Mouse (Mus musculus) limb, embryonic 12.5 days (tissue): ENCODE results near the gene Col28a1. TPM values are rescaled to one million over a fixed set of nuclear protein-coding genes. Genes with fewer than 3 reads are reported as not detected.

Experiments
- ATAC-seq: fragments of 200-750 bp; cut with Nextera tagmentation; 2 replicates; pipeline ENCODE4 v1.8.0; 2017; ENCODE audit warnings: low read depth, moderate TSS enrichment; ENCODE audit not compliant: insufficient number of reproducible peaks, insufficient read depth, low FRiP score, low TSS enrichment
- H3K27ac ChIP-seq: fragments of 300-500 bp; sonication (generic); 2 replicates; pipeline ENCODE4 v1.5.1; 2016; ENCODE audit warnings: mild to moderate bottlenecking, moderate library complexity
- H3K27me3 ChIP-seq: fragments of 300-500 bp; sonication (generic); 2 replicates; pipeline ENCODE4 v1.6.1; 2016; ENCODE audit warnings: mild to moderate bottlenecking, moderate library complexity
- H3K36me3 ChIP-seq: fragments of 300-500 bp; sonication (generic); 2 replicates; pipeline ENCODE4 v1.6.1; 2016; ENCODE audit warnings: mild to moderate bottlenecking, moderate library complexity
- H3K4me1 ChIP-seq: fragments of 300-500 bp; sonication (generic); replicated peaks from 2 replicates; pipeline ENCODE4 v1.6.1; 2016
- H3K4me2 ChIP-seq: fragments of 300-500 bp; sonication (generic); 2 replicates; pipeline ENCODE4 v1.6.1; 2016; ENCODE audit warnings: mild to moderate bottlenecking, moderate library complexity
- H3K4me3 ChIP-seq: fragments of 300-500 bp; sonication (generic); replicated peaks from 2 replicates; pipeline ENCODE4 v1.5.1; 2016; ENCODE audit warnings: mild to moderate bottlenecking
- H3K9ac ChIP-seq: fragments of 300-500 bp; sonication (generic); replicated peaks from 2 replicates; pipeline ENCODE4 v1.6.1; 2016; ENCODE audit warnings: mild to moderate bottlenecking, moderate library complexity
- H3K9me3 ChIP-seq: fragments of 300-500 bp; sonication (generic); 2 replicates; pipeline ENCODE4 v1.6.1; 2016; ENCODE audit warnings: mild to moderate bottlenecking, moderate library complexity
- WGBS: fragments of 180-500 bp; shearing (Covaris S2); methylation state at CpG from one replicate; pipeline ENCODE4 v1.1.7; 2016; 5-methylcytosine and 5-hydroxymethylcytosine counted together
- polyA plus RNA-seq: library from polyadenylated mRNA; unstranded; fragments of >200 nt; fragmentation: Nextera tagmentation; extraction: Ambion mirVana; gene quantifications from 2 replicates; pipeline ENCODE4 v1.2.1, GENCODE M21; 2016

The Col28a1 gene
- polyA plus RNA-seq, 1 experiment from 2014 or later: 0.48 TPM

DNA sequence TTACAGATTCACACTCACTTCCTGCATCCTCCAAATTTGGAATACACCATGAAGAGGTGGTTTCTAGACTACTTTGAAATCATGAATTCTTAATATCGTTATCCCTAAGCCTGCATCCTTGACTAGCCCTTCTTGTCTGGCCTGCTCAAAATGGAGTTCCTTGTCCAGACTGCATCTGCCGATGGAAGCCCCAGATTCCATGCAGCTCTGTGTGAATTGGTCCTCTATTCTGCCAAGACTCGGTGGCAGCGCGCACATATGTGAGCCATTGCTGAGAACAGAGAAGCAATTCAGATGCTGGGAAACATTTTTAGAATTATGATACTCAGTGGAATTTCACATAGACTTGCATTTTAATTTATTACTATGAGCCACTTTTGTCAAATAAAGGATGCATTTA is 123.4 kb downstream of the Col28a1 start:
- Histone ChIP-seq H3K27me3 (no peaks in the 10 kb centered on the region), H3K4me1 (peaks cover 2% of the 10 kb centered on the region), H3K9ac (no peak overlapping the region), H3K27ac (peak overlapping the region; percentile 70; the same call in 1 of the 2 replicates), H3K9me3 (no peaks in the 10 kb centered on the region), H3K36me3 (no peaks in the 10 kb centered on the region), H3K4me2 (no peak overlapping the region), H3K4me3 (no peak overlapping the region)
- WGBS: 66% methylated on average over 5 of the region's 5 CpGs
- ATAC-seq: peak; percentile 37; the same call in 1 of the 2 replicates

DNA sequence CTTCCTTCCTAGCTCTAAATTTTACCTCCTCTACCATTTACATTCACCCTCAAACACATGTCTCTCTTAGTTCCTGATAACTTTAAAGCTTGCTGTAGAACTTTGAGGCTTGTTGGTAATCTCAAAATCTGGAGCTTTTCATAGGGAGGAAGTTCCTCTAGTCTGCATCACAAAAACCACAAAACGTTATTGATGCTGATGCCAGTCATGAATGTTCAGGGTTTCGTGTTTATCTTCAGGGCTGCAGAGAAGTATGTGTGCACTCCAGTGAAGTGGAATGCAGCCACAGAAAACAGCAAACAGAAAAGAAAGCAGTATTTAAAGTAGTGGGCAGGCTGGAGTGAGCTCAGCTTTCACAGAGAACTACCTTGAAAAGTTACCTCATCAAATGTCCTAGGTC is 124.0 kb downstream of the Col28a1 start:
- H3K9ac ChIP-seq: no peak overlapping the region
- H3K9me3 ChIP-seq: no peaks in the 10 kb centered on the region
- ATAC-seq: no peak
- H3K27ac ChIP-seq: peak overlapping the region; percentile 70; the same call in 1 of the 2 replicates
- H3K4me3 ChIP-seq: no peak overlapping the region
- no peaks in the 10 kb centered on the region for H3K27me3 ChIP-seq
- no peak overlapping the region for H3K4me2 ChIP-seq
- H3K36me3 ChIP-seq: no peaks in the 10 kb centered on the region
- H3K4me1 ChIP-seq: no peaks in the 10 kb centered on the region
- 80% methylated on average over 2 of the region's 2 CpGs for WGBS

DNA sequence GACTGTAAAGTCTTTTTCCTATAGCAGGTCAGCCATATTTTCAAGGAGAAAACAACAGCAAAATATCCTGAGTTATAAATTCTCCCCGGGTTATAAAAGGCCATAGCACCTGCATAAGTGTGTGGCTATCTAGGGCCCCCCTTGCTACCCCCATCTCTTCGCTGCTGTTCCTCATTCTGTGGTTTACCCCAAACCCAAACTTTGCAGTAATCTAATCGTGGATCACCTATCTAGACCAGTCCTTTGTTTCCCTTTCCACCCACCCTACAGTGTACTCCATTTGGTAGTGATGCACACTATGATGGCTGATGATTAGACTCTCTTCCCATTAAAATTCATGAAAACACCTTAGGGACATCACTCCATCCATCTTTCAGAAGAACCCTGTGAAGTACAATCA is 125.3 kb downstream of the Col28a1 start:
- no peak overlapping the region for H3K4me2 ChIP-seq
- no peak overlapping the region for H3K9ac ChIP-seq
- no peaks in the 10 kb centered on the region for H3K27me3 ChIP-seq
- no peak overlapping the region for H3K27ac ChIP-seq
- peaks cover 6% of the 10 kb centered on the region; the same call in 1 of the 2 replicates for H3K4me1 ChIP-seq
- no peaks in the 10 kb centered on the region for H3K36me3 ChIP-seq
- 88% methylated on average over 3 of the region's 3 CpGs for WGBS
- no peak overlapping the region for H3K4me3 ChIP-seq
- no peak for ATAC-seq
- no peaks in the 10 kb centered on the region for H3K9me3 ChIP-seq

DNA sequence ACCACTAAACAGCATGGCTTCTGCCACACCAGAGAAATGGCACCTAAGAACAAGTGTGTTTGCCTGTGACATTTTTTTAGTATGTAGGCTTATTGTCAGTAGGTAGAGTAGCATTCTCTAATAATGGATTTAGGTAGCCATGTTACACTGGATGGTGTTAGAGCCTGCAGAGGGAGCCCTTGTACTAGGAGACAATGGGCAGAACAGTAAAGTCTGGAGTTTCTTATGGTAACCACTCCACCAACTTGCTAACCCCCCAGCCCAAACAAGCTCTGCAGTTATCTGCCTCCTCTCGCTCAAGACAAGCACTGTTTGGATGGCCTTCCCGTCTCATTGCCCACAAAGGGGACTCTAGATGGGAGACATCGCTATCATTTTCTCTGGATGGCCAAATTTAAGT is 126.2 kb downstream of the Col28a1 start:
- 49% methylated on average over 3 of the region's 3 CpGs for WGBS

DNA sequence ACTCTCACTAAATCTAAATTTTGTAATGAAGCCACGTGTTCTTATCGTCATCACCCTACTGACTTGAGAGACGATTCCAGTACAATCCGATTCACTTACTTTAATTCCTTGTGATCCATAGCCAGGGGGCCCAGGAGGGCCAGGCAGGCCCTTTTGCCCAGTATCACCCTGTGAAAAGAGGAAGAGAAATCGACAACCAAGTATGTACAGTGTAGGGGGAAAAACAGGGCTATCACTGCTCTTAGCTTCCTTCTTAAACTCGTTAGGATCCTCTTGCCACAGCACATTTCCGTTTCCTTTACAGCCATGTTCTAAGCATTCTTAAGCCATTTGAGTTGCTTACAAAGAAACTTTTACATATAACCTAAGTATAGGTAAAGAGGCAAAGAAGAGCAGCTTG is 133.2 kb downstream of the Col28a1 start:
- Histone ChIP-seq H3K27ac (no peak overlapping the region), H3K9ac (no peak overlapping the region), H3K4me1 (peaks cover 6% of the 10 kb centered on the region; the same call in 1 of the 2 replicates), H3K9me3 (no peaks in the 10 kb centered on the region), H3K36me3 (no peaks in the 10 kb centered on the region), H3K27me3 (no peaks in the 10 kb centered on the region), H3K4me3 (no peak overlapping the region), H3K4me2 (no peak overlapping the region)
- ATAC-seq: no peak
- 84% methylated on average over 7 of the region's 7 CpGs for WGBS

More for the DNA sequence above, 126.2 kb downstream of the Col28a1 start:
- H3K4me2 ChIP-seq: no peak overlapping the region
- no peak overlapping the region for H3K9ac ChIP-seq
- no peak overlapping the region for H3K27ac ChIP-seq
- ATAC-seq: no peak
- no peak overlapping the region for H3K4me3 ChIP-seq
- H3K9me3 ChIP-seq: no peaks in the 10 kb centered on the region
- H3K27me3 ChIP-seq: no peaks in the 10 kb centered on the region
- peaks cover 6% of the 10 kb centered on the region; the same call in 1 of the 2 replicates for H3K4me1 ChIP-seq
- H3K36me3 ChIP-seq: no peaks in the 10 kb centered on the region

DNA sequence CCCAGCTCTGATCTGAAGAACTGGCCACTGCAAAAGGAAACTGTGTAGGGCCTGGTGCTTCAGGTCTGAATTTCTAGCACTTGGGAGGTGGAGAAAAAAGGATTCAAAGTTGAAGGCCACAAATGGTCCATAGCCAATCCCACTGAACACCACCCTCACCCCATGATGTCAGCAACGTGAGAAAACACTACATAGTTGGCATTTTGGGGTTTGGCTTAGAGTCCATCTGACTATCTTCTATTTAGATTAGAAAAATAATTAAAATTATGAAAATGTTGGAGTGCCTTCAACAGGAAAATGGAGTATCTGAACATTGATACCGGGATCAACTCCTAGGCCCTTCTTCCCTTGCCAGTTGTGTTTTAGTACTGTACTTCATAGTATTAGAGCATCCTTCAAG is 144.2 kb downstream of the Col28a1 start:
- Histone ChIP-seq H3K27ac (no peak overlapping the region), H3K4me3 (no peak overlapping the region), H3K36me3 (no peaks in the 10 kb centered on the region), H3K27me3 (no peaks in the 10 kb centered on the region), H3K9ac (no peak overlapping the region), H3K9me3 (no peaks in the 10 kb centered on the region), H3K4me1 (0 out of 2 replicates have a peak, but pooled peaks cover 5% of the 10 kb centered on the region), H3K4me2 (no peak overlapping the region)
- ATAC-seq: no peak
- WGBS: 77% methylated on average over 2 of the region's 2 CpGs

DNA sequence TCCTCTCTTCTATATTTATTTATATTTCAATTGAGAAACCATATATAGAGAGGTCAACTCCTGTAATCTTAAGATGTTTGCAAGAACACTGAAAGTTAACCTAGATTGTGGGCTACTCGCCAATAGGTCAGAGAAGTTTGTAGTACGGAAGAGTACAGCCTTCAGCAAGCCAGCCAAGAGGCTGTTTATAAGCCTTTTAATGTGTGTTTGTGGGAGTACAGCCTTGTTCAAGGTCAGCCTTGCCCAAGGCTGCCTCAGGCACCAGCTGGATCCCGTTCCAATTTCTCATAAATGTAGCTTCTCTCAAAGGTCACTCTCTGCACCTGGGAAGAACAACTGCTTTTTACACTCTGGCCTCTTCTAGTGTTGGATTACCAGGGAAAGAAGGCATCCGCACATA is 146.0 kb downstream of the Col28a1 start:
- Histone ChIP-seq H3K36me3 (no peaks in the 10 kb centered on the region), H3K9ac (no peak overlapping the region), H3K4me3 (no peak overlapping the region), H3K27me3 (no peaks in the 10 kb centered on the region), H3K4me1 (0 out of 2 replicates have a peak, but pooled peaks cover 5% of the 10 kb centered on the region), H3K4me2 (no peak overlapping the region), H3K27ac (no peak overlapping the region), H3K9me3 (no peaks in the 10 kb centered on the region)
- 40% methylated on average over 4 of the region's 4 CpGs for WGBS
- no peak for ATAC-seq

DNA sequence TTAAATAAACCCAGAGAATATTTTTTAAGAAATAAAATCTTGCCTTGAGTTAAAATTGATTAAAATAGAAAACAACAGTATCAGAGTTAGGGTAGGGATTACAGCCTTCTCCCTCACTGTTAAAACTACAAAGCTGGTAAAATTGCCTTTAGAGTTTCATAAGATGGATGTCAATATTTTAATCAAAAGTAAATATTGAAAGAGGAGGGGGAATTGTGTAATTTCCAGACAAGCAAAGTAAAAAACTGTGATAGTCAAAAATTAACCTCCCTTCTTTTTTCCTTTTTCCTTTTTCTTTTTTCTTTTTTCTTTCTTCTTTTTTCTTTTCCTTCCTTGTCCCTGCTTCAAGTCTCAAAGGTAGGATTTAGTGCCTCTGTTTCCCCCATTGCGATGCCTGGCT is 146.6 kb downstream of the Col28a1 start:
- WGBS: 96% methylated on average over 1 of the region's 1 CpGs
- Histone ChIP-seq H3K27me3 (no peaks in the 10 kb centered on the region), H3K36me3 (no peaks in the 10 kb centered on the region), H3K4me1 (0 out of 2 replicates have a peak, but pooled peaks cover 5% of the 10 kb centered on the region), H3K9me3 (no peaks in the 10 kb centered on the region), H3K9ac (no peak overlapping the region), H3K27ac (no peak overlapping the region), H3K4me3 (no peak overlapping the region), H3K4me2 (no peak overlapping the region)
- no peak for ATAC-seq

DNA sequence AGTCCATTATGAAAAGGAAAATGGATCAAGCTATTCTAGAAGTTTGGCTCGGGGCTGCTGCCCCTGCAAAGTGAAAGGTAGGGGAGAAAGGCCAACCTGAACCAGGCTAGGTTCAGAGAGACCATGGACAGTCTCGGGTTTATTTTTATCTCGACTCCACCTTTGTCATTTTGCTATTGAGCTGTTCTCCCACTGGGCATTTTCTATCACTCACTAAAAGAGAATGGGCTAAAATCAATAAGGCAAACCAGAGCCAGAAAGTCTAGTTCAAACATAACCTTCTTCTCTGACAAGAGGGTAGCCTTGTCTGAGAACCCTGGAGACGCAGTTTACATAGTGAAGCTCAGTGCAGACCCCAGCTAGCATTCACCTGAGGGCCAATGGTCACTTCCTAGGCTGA is 163.7 kb downstream of the Col28a1 start:
- Histone ChIP-seq H3K4me3 (no peak overlapping the region), H3K36me3 (no peaks in the 10 kb centered on the region), H3K4me1 (no peaks in the 10 kb centered on the region), H3K9me3 (no peaks in the 10 kb centered on the region), H3K4me2 (no peak overlapping the region), H3K27ac (no peak overlapping the region), H3K9ac (no peak overlapping the region), H3K27me3 (no peaks in the 10 kb centered on the region)
- no peak for ATAC-seq
- 80% methylated on average over 4 of the region's 4 CpGs for WGBS

DNA sequence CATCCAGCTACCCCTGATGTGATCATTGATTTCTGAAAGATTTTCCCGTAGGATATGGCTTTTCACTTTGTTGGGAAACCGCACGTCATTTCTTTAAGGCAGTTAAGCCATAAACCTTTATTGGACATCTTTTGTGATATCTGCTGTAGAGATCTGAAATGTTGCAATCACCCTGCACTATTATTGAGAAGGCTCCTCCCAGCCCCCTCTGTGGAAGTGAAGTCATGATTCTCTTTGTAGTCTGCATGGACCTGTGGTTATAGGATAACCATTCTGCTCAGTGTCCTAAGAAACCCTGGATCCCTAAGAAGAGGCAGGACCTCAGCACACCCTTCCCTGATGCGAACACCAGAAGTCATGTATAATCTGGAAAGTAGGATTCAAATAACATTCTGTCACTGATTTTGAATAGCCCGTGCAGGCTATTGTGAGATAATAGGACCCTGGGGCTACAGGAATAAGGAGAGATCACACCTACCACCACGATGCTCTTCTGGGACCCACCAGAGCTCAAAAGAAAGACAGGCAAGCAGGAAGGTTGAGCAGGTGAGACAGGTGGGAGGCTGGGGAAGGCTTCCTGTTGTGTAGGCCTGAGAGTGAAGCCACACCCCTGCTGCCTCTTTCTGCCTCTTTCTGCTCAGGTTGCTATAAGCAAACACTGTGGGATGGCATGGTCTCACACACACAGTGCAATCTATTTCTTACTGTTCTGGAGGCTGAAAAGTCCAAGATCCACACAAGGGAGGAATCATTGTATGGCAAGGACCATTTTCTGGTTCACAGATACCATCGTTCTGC is 166.9 kb downstream of the Col28a1 start:
- no peaks in the 10 kb centered on the region for H3K27me3 ChIP-seq
- H3K4me1 ChIP-seq: no peaks in the 10 kb centered on the region
- no peak overlapping the region for H3K4me3 ChIP-seq
- ATAC-seq: no peak
- no peak overlapping the region for H3K9ac ChIP-seq
- H3K27ac ChIP-seq: no peak overlapping the region
- no peaks in the 10 kb centered on the region for H3K9me3 ChIP-seq
- 92% methylated on average over 7 of the region's 7 CpGs for WGBS
- no peaks in the 10 kb centered on the region for H3K36me3 ChIP-seq
- no peak overlapping the region for H3K4me2 ChIP-seq

DNA sequence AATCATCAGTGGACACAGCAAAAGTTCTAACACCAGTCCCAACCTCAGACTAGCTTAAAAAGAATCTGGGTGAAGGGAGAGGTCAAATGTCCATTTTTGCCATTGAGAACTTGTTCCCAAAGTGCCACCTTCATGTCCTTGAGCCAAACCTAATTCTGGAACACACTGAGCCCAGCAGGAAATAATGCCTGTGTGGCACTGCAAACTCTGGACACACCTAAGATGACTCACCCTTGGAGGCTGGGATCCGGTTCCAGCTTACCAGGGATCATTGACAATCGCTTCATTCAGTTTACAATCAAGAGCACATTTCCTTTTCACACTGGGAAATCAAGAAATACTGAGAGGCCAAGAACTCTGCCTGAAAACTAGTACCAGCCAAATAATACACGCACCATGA is 168.9 kb downstream of the Col28a1 start:
- no peak overlapping the region for H3K4me3 ChIP-seq
- ATAC-seq: no peak
- WGBS: 86% methylated on average over 3 of the region's 3 CpGs
- H3K4me2 ChIP-seq: no peak overlapping the region
- no peak overlapping the region for H3K27ac ChIP-seq
- no peak overlapping the region for H3K9ac ChIP-seq
- 0 out of 2 replicates have a peak, but pooled peaks cover 4% of the 10 kb centered on the region for H3K9me3 ChIP-seq
- no peaks in the 10 kb centered on the region for H3K36me3 ChIP-seq
- no peaks in the 10 kb centered on the region for H3K27me3 ChIP-seq
- H3K4me1 ChIP-seq: no peaks in the 10 kb centered on the region

DNA sequence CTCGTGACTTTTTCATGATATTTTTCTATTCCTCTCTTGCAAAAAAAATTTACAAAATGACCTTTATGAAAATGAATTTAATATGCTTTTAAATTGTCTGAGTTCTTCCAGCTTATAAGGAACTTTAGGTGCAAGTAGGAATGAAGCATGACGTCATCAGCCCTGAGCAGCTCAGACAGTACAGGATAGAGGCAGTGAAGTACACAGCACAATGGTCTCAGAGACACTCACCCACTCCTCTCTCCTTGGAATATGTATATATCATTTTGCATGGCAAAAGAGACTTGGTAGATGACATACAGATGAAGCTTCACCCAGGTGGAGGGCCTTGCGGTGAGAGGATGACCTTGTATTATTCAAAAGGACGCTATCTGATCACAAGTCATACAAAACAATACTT is 197.7 kb downstream of the Col28a1 start:
- Histone ChIP-seq H3K27me3 (no peaks in the 10 kb centered on the region), H3K27ac (no peak overlapping the region), H3K9me3 (no peaks in the 10 kb centered on the region), H3K4me2 (no peak overlapping the region), H3K4me1 (no peaks in the 10 kb centered on the region), H3K9ac (no peak overlapping the region), H3K36me3 (no peaks in the 10 kb centered on the region), H3K4me3 (no peak overlapping the region)
- 87% methylated on average over 4 of the region's 4 CpGs for WGBS
- no peak for ATAC-seq
